Mouse (Mus musculus) embryonic fibroblast, embryonic 13.5 days (primary cell): ENCODE measurements around the gene B3galnt2.

ENCODE experiments used
- CTCF ChIP-seq: IDR thresholded peaks from 2 replicates; pipeline ENCODE4 v1.5.1; 2011; ENCODE audit warnings: mild to moderate bottlenecking, control low read depth, low read length, moderate library complexity, borderline replicate concordance; ENCODE audit not compliant: insufficient read depth
- POLR2A ChIP-seq: IDR thresholded peaks from 2 replicates; pipeline ENCODE4 v1.6.1; 2011; ENCODE audit warnings: low read depth, mild to moderate bottlenecking, control low read depth, low read length, moderate library complexity

GRCm38 (mm10) chr13:13969796-13970195 lies 15.5 kb downstream of the B3galnt2 start:
- TF ChIP-seq CTCF (no peak), POLR2A (no peak)
